Mouse (Mus musculus) heart, adult 2 months (tissue): ENCODE data around the gene Hist1h3d.

Source experiments
- CTCF ChIP-seq: fragments of 200-600 bp; IDR thresholded peaks from 2 replicates; pipeline ENCODE4 v1.8.1; 2022; ENCODE audit warnings: antibody characterized with exemption, mild to moderate bottlenecking, moderate library complexity
- EP300 ChIP-seq: fragments of 200-500 bp; IDR thresholded peaks from 2 replicates; pipeline ENCODE4 v1.6.1; 2011; ENCODE audit warnings: low read depth, low read length, control low read depth; ENCODE audit not compliant: insufficient read depth
- POLR2A ChIP-seq: fragments of 200-500 bp; IDR thresholded peaks from 2 replicates; pipeline ENCODE4 v1.6.1; 2011; ENCODE audit warnings: mild to moderate bottlenecking, low read depth, low read length, control low read depth; ENCODE audit not compliant: insufficient read depth

- TF ChIP-seq CTCF (no peak), EP300 (no peak), POLR2A (no peak)
Observed at GRCm38 (mm10) chr13:23605052-23605451, 29.5 kb downstream of the Hist1h3d start.
